ENCODE assay signal across 6 mouse cellular contexts in the genomic region with DNA sequence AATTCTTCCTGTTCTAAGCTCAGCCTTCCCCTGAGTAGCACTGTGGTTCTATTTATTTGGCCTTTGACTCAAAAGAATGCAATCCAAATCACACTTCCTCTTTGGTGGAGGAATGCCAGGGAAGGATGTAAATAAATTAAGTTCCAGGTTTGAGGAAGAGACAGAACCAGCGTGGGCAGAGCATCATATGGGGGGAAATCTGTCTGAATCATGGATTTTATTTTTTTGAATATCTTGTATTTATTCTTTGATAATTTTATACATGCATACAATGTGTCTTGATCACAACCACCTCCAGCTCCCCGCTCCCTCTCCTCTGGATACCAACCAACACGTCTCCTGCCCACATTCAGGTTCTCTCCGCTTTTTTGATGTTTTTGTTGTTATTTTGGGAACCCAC.
"Had no signal": no experiment of that assay in that cellular context is flagged by ENCODE, and none has a peak within 500 bp of the region (broad histone marks: within the 10 kb centered on the region; RNA-seq: fewer than 3 reads in every experiment).

No protein-coding gene starts in this region.

- DNase-seq: kidney, adult 2 months; kidney, postnatal 25 days; lung, adult 18-20 months; right cerebral cortex, postnatal 14 days; thymus, adult 18-20 months; thymus, postnatal 14 days had no signal
